Mouse (Mus musculus) embryo, embryonic 9.5 days (tissue): ENCODE results near the gene Kntc1.
A peak's percentile ranks its signal among the peaks of the same experiment; 100 is the strongest.
"Not testable (repeated sequence)": the region's sequence is repeated elsewhere in the genome, so short reads cannot be mapped to it uniquely, and the experiment has no call there.

ENCODE experiments used
- DNase-seq: peaks from one replicate; pipeline ENCODE4 v3.0.0-alpha.2; 2017; ENCODE audit errors: extremely low spot score

The Kntc1 gene

GRCm38 (mm10) chr5:123749065-123750064, at the start of gene Kntc1, which contains the start of gene Rsrc2:
Kntc1 (plus strand) TSS chr5:123749716.
Rsrc2 (minus strand) TSS chr5:123749414.
- peak; percentile 99 for DNase-seq

DNA sequence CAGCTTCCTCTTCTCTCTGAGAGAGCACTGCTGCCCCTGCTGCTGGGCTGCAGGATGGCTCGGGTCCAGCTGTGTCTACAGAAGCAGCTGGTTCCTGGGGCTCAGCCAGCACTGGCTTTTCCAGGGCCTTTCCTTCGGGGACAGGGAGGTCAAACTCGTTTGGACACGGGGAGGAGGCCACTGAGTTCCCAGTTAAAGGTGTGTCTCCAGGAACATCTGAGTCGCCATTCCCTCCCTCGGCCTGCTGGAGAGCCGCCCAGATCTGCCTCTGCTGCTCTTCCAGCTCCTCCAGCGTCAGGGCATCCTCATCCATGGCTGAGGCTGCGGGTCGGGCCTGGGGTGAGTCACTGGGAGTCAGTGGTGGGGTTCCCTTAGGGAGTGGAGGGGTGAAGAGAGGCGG, 48.9 kb upstream of the Kntc1 start:
- no peak for DNase-seq

GRCm38 (mm10) chr5:123708598-123708997, 40.9 kb upstream of the Kntc1 start:
- no peak for DNase-seq

- no peak for DNase-seq
Measured at GRCm38 (mm10) chr5:123709571-123709970, 39.9 kb upstream of the Kntc1 start.

GRCm38 (mm10) chr5:123713782-123714181, 35.7 kb upstream of the Kntc1 start:
- DNase-seq, result no peak

DNA sequence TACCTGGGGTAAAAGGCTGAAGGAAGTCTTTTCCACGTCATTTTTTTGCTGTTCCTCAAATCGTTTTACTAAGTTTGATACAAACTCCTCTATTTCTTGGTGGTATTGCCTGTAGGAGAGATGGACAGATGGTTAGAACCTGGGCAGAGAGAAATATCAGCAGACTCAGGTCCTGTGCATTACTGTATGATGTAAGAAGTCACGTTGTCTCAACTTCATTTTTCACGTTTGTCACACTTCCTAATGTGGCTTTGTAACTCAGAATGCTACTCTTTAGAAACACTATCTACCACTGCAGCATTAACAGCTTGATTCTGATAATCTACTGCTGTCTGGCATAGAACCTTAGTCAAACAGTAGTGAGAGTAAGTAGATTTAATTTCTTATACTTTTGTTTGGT, 34.9 kb upstream of the Kntc1 start:
- DNase-seq, result no peak

- peak; percentile 98 for DNase-seq
Measured at GRCm38 (mm10) chr5:123720328-123721311, 28.9 kb upstream of the Kntc1 start, which contains the start of gene Zcchc8. Zcchc8 (minus strand) TSS chr5:123721100.

DNA sequence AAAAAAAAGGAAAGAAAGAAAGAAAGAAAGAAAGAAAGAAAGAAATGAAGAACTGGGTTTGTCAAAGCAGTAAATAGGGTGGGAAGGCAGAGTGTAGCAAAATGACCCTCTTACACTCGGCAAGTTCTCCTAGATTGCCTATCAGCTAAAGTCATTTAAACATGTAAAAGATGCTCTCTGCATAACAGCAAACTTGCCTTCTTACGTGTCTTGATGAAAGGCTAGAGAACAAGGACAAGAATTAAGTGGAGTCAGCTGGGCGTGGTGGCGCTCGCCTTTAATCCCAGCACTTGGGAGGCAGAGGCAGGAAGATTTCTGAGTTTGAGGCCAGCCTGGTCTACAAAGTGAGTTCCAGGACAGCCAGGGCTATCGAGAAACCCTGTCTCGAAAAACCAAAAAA, 25.7 kb upstream of the Kntc1 start:
- not testable (repeated sequence) for DNase-seq

- no peak for DNase-seq
Measured at GRCm38 (mm10) chr5:123730981-123731380, 18.5 kb upstream of the Kntc1 start.

- DNase-seq, result no peak
Measured at GRCm38 (mm10) chr5:123744358-123744757, 5.2 kb upstream of the Kntc1 start.

- no peak for DNase-seq
Measured at GRCm38 (mm10) chr5:123746253-123746652, 3.3 kb upstream of the Kntc1 start.

DNA sequence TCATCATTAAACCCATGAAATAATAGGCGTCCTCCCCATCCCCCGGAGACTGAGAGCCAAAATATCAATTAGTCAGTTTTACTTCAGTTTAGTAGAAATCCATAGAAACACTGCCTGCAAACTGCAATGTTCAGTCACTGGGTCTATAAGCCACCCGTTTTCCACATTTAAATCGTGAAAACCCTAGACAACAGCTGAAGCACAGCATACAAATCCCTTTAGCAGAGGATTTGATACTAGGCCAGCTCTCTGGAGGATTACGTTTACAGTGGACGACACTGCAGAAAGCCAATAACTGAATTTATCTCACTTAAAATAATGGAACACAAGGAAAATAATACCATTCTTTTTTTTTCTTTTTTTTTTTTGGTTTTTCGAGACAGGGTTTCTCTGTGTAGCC, 1.9 kb upstream of the Kntc1 start:
- no peak for DNase-seq

DNA sequence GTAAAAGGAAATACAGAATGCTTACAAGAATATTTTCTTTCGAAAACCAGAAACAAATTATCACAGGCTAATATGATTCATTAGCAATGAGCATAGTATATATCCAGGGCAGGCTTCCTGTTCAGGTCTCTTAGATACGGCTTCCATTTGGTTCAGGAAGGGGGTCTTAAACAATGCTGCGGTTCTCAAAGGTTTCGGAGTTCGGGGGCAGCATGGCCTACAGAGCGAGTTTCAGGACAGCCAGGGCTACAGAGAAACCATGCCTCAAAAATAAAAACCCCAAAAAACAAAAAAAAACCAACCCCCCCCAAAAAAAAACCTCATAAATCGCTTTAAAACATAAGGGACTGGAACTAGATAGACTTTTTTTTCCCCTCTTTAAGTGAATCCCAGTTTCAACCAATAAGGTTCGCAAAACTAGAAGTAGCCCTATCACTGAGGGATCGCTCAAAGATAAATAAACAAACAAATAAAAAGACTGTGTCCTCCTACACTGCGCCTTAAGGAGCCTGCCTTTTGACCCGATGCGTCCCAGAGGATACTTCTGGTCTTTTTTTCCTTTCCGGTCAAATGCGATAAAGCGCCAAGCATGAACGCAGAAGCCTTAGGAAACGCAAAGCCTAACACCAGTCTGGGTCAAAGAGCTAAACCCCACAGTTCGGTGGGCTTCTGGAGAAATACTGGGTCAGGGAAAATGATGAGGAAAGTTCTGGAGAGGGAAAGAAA, 1.0 kb upstream of the Kntc1 start:
- DNase-seq, result no peak

- no peak for DNase-seq
Measured at GRCm38 (mm10) chr5:123765506-123765905, 16.0 kb downstream of the Kntc1 start.

GRCm38 (mm10) chr5:123766455-123766854, 16.9 kb downstream of the Kntc1 start:
- DNase-seq, result not testable (repeated sequence)

DNA sequence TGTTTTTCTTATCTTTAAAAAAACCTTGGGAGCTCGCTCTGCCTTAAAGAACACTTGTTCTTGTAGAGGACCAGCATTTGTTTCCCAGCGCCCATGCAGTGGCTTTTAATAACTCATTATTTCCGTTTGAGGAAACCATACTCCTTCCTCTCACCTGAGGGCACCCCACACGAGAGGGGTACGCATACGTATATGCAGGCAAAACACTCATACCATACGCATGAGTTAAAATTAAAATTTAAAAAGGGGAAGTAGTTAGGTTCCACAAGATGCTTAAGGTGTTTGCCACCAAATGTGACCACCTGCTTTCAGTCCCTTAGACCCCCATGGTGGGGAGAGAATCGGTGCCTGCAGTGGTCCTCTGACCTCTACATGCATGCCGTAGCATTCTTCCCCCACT, 23.9 kb downstream of the Kntc1 start:
- DNase-seq, result no peak

GRCm38 (mm10) chr5:123780716-123781115, 31.2 kb downstream of the Kntc1 start:
- DNase-seq, result no peak

GRCm38 (mm10) chr5:123781864-123782263, 32.3 kb downstream of the Kntc1 start:
- DNase-seq, result no peak

DNA sequence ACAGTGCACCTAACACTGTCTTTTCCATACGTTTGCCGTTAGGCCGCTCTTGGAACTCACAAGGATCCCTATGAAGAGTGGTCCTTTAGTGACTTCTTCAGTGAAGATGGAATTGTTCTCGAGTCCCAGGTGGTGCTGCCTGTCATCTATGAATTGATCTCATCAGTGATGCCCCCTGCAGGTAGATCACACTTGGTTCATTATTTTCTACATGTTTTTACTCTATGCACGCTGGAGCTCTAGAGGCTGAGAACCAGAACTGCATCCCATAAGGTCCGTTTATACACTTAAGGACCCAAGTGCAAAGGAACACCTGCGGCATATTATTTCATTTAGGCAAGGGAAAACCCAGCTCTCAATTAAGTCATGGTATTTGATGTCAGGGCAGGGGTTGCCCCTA, 39.5 kb downstream of the Kntc1 start:
- DNase-seq, result no peak

DNA sequence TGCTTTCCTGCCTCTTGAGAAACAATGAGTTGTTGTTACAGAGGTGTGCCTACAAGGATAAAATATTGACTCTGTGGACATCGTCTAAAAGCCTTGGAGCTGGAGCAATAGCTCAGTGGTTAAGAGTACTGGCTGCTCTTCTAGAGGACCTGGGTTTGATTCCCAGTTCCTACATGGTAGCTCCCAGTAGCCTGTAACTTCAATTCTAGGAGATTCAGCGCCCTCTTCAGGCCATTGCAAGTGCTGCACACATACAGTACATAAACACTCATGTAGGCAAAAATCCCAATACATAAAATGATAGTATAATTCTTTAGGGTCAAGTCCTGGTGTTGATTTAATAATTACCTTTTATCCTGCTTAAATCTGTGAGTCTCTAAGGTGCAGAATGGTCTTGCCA, 43.6 kb downstream of the Kntc1 start:
- DNase-seq, result no peak

DNA sequence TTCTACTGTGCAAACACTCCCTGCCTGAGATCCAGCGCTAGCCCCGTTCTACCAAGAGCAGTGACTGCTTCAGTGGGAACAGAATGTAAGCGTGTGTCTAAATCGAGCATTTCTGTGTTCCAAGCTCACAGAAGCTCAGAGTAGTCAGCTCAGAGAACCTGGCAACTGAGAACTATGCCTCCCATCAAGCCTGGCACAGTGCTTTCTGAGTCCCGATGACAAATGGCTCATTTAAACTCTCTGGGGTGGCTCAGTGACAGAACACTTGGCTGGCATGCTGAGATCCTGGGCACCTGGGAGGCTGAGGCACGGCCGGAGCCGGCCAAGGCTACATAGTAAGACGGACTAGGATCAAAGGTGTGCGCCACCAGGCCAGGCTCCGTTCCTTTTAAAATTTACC, 56.8 kb downstream of the Kntc1 start:
- DNase-seq, result no peak
